Mouse (Mus musculus) thymus, adult 2 months (tissue): Measurements from ENCODE around the gene Adamts9.

Source experiments
- CTCF ChIP-seq: fragments of 200-500 bp; IDR thresholded peaks from 2 replicates; pipeline ENCODE4 v1.5.1; 2012; ENCODE audit warnings: mild to moderate bottlenecking, control low read depth, low read length, moderate library complexity, borderline replicate concordance; ENCODE audit not compliant: control insufficient read depth, poor library complexity, insufficient read depth; ENCODE audit errors: extremely low read depth
- POLR2A ChIP-seq: fragments of 200-500 bp; IDR thresholded peaks from 2 replicates; pipeline ENCODE4 v1.6.1; 2012; ENCODE audit warnings: mild to moderate bottlenecking, low read length, control low read depth, moderate library complexity; ENCODE audit not compliant: control insufficient read depth, poor library complexity, insufficient read depth; ENCODE audit errors: extremely low read depth

DNA sequence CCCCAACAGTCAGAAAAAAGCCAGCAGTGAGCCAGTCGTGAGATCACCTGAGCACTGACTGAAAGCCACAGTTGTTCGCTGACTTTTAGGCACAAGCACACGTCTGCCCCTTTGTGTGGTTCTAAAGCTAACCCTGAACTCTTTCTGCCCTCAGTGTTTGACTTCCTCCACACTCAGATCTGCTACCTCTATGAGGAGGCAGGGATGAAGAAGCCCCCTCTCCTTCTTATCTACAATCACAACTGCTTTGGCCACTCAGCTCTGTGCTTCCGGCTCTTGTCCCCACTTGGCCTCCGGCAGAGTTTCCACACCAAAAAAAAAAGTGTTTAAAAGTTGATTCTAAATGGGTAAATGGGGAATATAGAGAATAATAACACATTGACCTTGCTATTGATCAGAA lies 67.2 kb downstream of the Adamts9 start:
- no peak for TF ChIP-seq CTCF
- TF ChIP-seq POLR2A = no peak
